Mouse (Mus musculus): Measurements from ENCODE around the gene Tmem236. TPM values are rescaled to one million over a fixed set of nuclear protein-coding genes. Genes with fewer than 3 reads are reported as not detected.

The Tmem236 gene
- polyA plus RNA-seq, 2 experiments: 0.07 to 0.10 TPM

- H3K9me3 ChIP-seq (ENCODE audit: control insufficient read depth, low read length): no peaks in the 10 kb centered on the region
- H3K4me2 ChIP-seq (replicated peaks; ENCODE audit: low read depth, low read length, severe bottlenecking): no peak overlapping the region
- no peak overlapping the region for H3K9ac ChIP-seq (ENCODE audit: low read depth, low read length, severe bottlenecking)
- H3K27me3 ChIP-seq (ENCODE audit: control insufficient read depth, insufficient read depth, low read length): no peaks in the 10 kb centered on the region
- ATAC-seq (ENCODE audit: low FRiP score, low read depth) (no peak), DNase-seq (ENCODE audit: low spot score) (no peak)
- no peak overlapping the region for H3K4me3 ChIP-seq (replicated peaks; ENCODE audit: low read length)
- no peak for TF ChIP-seq POLR2A (IDR thresholded peaks at IDR 0.05; ENCODE audit: borderline replicate concordance, extremely low read depth, insufficient read depth, insufficient read length)
- H3K27ac ChIP-seq (replicated peaks; ENCODE audit: low read depth, low read length): no peak overlapping the region
- no peaks in the 10 kb centered on the region for H3K36me3 ChIP-seq (ENCODE audit: control insufficient read depth, insufficient read depth, low read length)
- 72% methylated on average over 4 of the region's 4 CpGs for WGBS
- H3K4me1 ChIP-seq (ENCODE audit: control insufficient read depth, insufficient read depth, low read length): no peaks in the 10 kb centered on the region; the same call in 1 of the 2 replicates
These were observed 32.5 kb downstream of the Tmem236 start for GRCm38 (mm10) chr2:14206798-14207197.

- 94% methylated on average over 1 of the region's 1 CpGs for WGBS
- Histone ChIP-seq H3K4me1 (ENCODE audit: control insufficient read depth, insufficient read depth, low read length) (no peaks in the 10 kb centered on the region; the same call in 1 of the 2 replicates), H3K4me2 (replicated peaks; ENCODE audit: low read depth, low read length, severe bottlenecking) (no peak overlapping the region), H3K9ac (ENCODE audit: low read depth, low read length, severe bottlenecking) (no peak overlapping the region), H3K9me3 (ENCODE audit: control insufficient read depth, low read length) (no peaks in the 10 kb centered on the region), H3K27ac (replicated peaks; ENCODE audit: low read depth, low read length) (no peak overlapping the region), H3K36me3 (ENCODE audit: control insufficient read depth, insufficient read depth, low read length) (no peaks in the 10 kb centered on the region), H3K27me3 (ENCODE audit: control insufficient read depth, insufficient read depth, low read length) (no peaks in the 10 kb centered on the region), H3K4me3 (replicated peaks; ENCODE audit: low read length) (no peak overlapping the region)
- DNase-seq (ENCODE audit: low spot score) (no peak), ATAC-seq (ENCODE audit: low FRiP score, low read depth) (no peak)
- no peak for TF ChIP-seq POLR2A (IDR thresholded peaks at IDR 0.05; ENCODE audit: borderline replicate concordance, extremely low read depth, insufficient read depth, insufficient read length)
These were observed 36.4 kb downstream of the Tmem236 start for GRCm38 (mm10) chr2:14210731-14211130.

DNA sequence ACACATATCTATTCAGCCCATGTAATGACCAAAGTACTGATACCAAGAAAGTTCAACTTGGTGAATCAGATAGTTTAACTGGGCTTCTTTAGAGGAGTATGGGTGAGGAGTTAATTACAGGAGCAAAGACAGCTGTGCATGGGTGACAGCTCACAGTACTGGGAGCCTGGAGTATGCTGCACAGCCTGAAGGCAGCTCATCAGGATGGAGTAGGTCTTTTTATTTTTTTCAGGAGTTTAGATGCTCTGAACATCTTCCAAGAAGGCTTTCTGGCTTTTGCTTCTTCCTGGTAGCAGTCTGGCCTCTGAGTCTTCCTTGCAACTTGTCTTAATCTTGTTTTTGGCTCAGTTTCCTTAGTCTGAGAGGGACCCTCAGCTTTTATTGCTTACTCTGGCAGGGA, 37.3 kb downstream of the Tmem236 start:
- H3K4me3 ChIP-seq (replicated peaks; ENCODE audit: low read length): no peak overlapping the region
- DNase-seq (ENCODE audit: low spot score): no peak
- H3K9me3 ChIP-seq (ENCODE audit: control insufficient read depth, low read length): no peaks in the 10 kb centered on the region
- no peak overlapping the region for H3K4me2 ChIP-seq (replicated peaks; ENCODE audit: low read depth, low read length, severe bottlenecking)
- H3K36me3 ChIP-seq (ENCODE audit: control insufficient read depth, insufficient read depth, low read length): no peaks in the 10 kb centered on the region
- H3K27me3 ChIP-seq (ENCODE audit: control insufficient read depth, insufficient read depth, low read length): no peaks in the 10 kb centered on the region
- ATAC-seq (ENCODE audit: low FRiP score, low read depth): no peak
- H3K4me1 ChIP-seq (ENCODE audit: control insufficient read depth, insufficient read depth, low read length): no peaks in the 10 kb centered on the region; the same call in 1 of the 2 replicates
- H3K9ac ChIP-seq (ENCODE audit: low read depth, low read length, severe bottlenecking): no peak overlapping the region
- no peak overlapping the region for H3K27ac ChIP-seq (replicated peaks; ENCODE audit: low read depth, low read length)
- no peak for TF ChIP-seq POLR2A (IDR thresholded peaks at IDR 0.05; ENCODE audit: borderline replicate concordance, extremely low read depth, insufficient read depth, insufficient read length)

DNA sequence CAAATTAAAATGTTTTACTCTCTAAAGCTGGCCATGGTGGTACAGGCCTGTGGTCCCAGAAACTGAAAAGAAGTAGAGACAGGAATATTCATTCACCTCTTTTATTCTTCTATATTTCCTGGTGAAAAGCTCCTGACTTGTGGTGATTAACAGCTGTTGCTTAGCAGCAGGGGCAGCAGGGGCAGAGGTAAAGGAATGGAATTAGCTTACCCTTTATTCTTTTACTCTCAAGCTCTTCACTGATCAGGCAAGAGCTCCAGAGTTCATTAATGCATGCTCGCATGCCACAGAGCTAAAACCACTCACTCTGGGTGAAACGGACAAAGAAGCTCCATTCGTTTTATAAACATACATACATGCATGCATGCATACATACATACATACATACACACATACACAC, 40.4 kb downstream of the Tmem236 start:
- no peak for TF ChIP-seq POLR2A (IDR thresholded peaks at IDR 0.05; ENCODE audit: borderline replicate concordance, extremely low read depth, insufficient read depth, insufficient read length)
- no peak for DNase-seq (ENCODE audit: low spot score)
- 50% methylated on average over 3 of the region's 3 CpGs for WGBS
- Histone ChIP-seq H3K27me3 (ENCODE audit: control insufficient read depth, insufficient read depth, low read length) (no peaks in the 10 kb centered on the region), H3K9me3 (ENCODE audit: control insufficient read depth, low read length) (no peaks in the 10 kb centered on the region), H3K4me2 (replicated peaks; ENCODE audit: low read depth, low read length, severe bottlenecking) (no peak overlapping the region), H3K4me3 (replicated peaks; ENCODE audit: low read length) (no peak overlapping the region), H3K27ac (replicated peaks; ENCODE audit: low read depth, low read length) (no peak overlapping the region), H3K4me1 (ENCODE audit: control insufficient read depth, insufficient read depth, low read length) (no peaks in the 10 kb centered on the region; the same call in 1 of the 2 replicates), H3K36me3 (ENCODE audit: control insufficient read depth, insufficient read depth, low read length) (no peaks in the 10 kb centered on the region), H3K9ac (ENCODE audit: low read depth, low read length, severe bottlenecking) (no peak overlapping the region)
- ATAC-seq (ENCODE audit: low FRiP score, low read depth): no peak

DNA sequence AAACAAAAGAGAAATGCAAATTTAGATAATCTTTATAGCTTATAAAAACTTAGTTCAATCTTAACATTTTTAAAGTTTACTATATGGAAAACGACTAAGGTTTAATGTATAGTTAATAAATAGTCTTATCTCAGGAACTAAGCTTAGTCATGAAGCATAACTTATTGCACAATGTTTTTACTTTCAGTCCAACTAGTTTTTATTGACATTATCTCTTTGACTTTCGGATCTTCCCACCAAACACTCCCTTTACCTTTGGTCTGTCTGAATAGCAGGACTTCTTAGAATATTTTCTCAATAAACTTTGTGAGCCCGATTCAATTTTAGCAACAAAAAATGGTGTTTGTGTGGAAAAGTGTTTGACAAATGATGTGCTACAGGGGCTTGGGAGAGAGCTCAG, 42.3 kb downstream of the Tmem236 start:
- Histone ChIP-seq H3K4me1 (ENCODE audit: control insufficient read depth, insufficient read depth, low read length) (no peaks in the 10 kb centered on the region; the same call in 1 of the 2 replicates), H3K27me3 (ENCODE audit: control insufficient read depth, insufficient read depth, low read length) (no peaks in the 10 kb centered on the region), H3K27ac (replicated peaks; ENCODE audit: low read depth, low read length) (no peak overlapping the region), H3K9me3 (ENCODE audit: control insufficient read depth, low read length) (no peaks in the 10 kb centered on the region), H3K4me3 (replicated peaks; ENCODE audit: low read length) (no peak overlapping the region), H3K4me2 (replicated peaks; ENCODE audit: low read depth, low read length, severe bottlenecking) (no peak overlapping the region), H3K9ac (ENCODE audit: low read depth, low read length, severe bottlenecking) (no peak overlapping the region), H3K36me3 (ENCODE audit: control insufficient read depth, insufficient read depth, low read length) (no peaks in the 10 kb centered on the region)
- DNase-seq (ENCODE audit: low spot score) (no peak), ATAC-seq (ENCODE audit: low FRiP score, low read depth) (no peak)
- no peak for TF ChIP-seq POLR2A (IDR thresholded peaks at IDR 0.05; ENCODE audit: borderline replicate concordance, extremely low read depth, insufficient read depth, insufficient read length)
- 81% methylated on average over 3 of the region's 3 CpGs for WGBS

GRCm38 (mm10) chr2:14218126-14218525, 43.8 kb downstream of the Tmem236 start:
- Histone ChIP-seq H3K9me3 (ENCODE audit: control insufficient read depth, low read length) (no peaks in the 10 kb centered on the region), H3K4me2 (replicated peaks; ENCODE audit: low read depth, low read length, severe bottlenecking) (no peak overlapping the region), H3K4me1 (ENCODE audit: control insufficient read depth, insufficient read depth, low read length) (no peaks in the 10 kb centered on the region), H3K27ac (replicated peaks; ENCODE audit: low read depth, low read length) (no peak overlapping the region), H3K9ac (ENCODE audit: low read depth, low read length, severe bottlenecking) (no peak overlapping the region), H3K27me3 (ENCODE audit: control insufficient read depth, insufficient read depth, low read length) (no peaks in the 10 kb centered on the region), H3K36me3 (ENCODE audit: control insufficient read depth, insufficient read depth, low read length) (no peaks in the 10 kb centered on the region), H3K4me3 (replicated peaks; ENCODE audit: low read length) (no peak overlapping the region)
- DNase-seq (ENCODE audit: low spot score): no peak
- ATAC-seq (ENCODE audit: low FRiP score, low read depth): no peak
- WGBS: 73% methylated on average over 6 of the region's 6 CpGs
- no peak for TF ChIP-seq POLR2A (IDR thresholded peaks at IDR 0.05; ENCODE audit: borderline replicate concordance, extremely low read depth, insufficient read depth, insufficient read length)

Measured in limb, embryonic 14.5 days (tissue).